Mouse (Mus musculus) hindbrain, embryonic 15.5 days (tissue): Measurements from ENCODE around the gene Hormad2. TPM values are rescaled to one million over a fixed set of nuclear protein-coding genes. Genes with fewer than 3 reads are reported as not detected.

Experiments used
- ATAC-seq: fragments of 200-750 bp; cut with Nextera tagmentation; 2 replicates; pipeline ENCODE4 v1.8.0; 2017; ENCODE audit warnings: low read depth, moderate number of reproducible peaks, moderate TSS enrichment; ENCODE audit not compliant: low FRiP score
- H3K27ac ChIP-seq: fragments of 300-500 bp; sonication (generic); replicated peaks from 2 replicates; pipeline ENCODE4 v1.5.1; 2015; ENCODE audit warnings: mild to moderate bottlenecking, inconsistent platforms
- H3K27me3 ChIP-seq: fragments of 300-500 bp; sonication (generic); 2 replicates; pipeline ENCODE4 v1.6.1; 2015; ENCODE audit warnings: control low read depth, inconsistent platforms
- H3K36me3 ChIP-seq: fragments of 300-500 bp; sonication (generic); 2 replicates; pipeline ENCODE4 v1.6.1; 2015; ENCODE audit warnings: control low read depth, inconsistent platforms
- H3K4me1 ChIP-seq: fragments of 300-500 bp; sonication (generic); replicated peaks from 2 replicates; pipeline ENCODE4 v1.6.1; 2015; ENCODE audit warnings: control low read depth, inconsistent platforms
- H3K4me2 ChIP-seq: fragments of 300-500 bp; sonication (generic); 2 replicates; pipeline ENCODE4 v1.6.1; 2015; ENCODE audit warnings: moderate library complexity, mild to moderate bottlenecking, inconsistent platforms
- H3K4me3 ChIP-seq: fragments of 300-500 bp; sonication (generic); 2 replicates; pipeline ENCODE4 v1.5.1; 2015; ENCODE audit warnings: mild to moderate bottlenecking, inconsistent platforms
- H3K9ac ChIP-seq: fragments of 300-500 bp; sonication (generic); 2 replicates; pipeline ENCODE4 v1.6.1; 2015; ENCODE audit warnings: inconsistent platforms
- H3K9me3 ChIP-seq: fragments of 300-500 bp; sonication (generic); 2 replicates; pipeline ENCODE4 v1.6.1; 2016; ENCODE audit warnings: control low read depth, inconsistent platforms
- WGBS: fragments of 180-500 bp; shearing (Covaris S2); methylation state at CpG from one replicate; pipeline ENCODE4 v1.1.7; 2015; 5-methylcytosine and 5-hydroxymethylcytosine counted together
- polyA plus RNA-seq: library from polyadenylated mRNA; unstranded; fragments of >200 nt; fragmentation: Nextera tagmentation; extraction: Ambion mirVana; gene quantifications from 2 replicates; pipeline ENCODE4 v1.2.1, GENCODE M21; 2015

Gene Hormad2
- polyA plus RNA-seq, 1 experiment from 2014 or later, result not detected

- Histone ChIP-seq H3K4me3 (no peak overlapping the region), H3K9me3 (no peaks in the 10 kb centered on the region), H3K27ac (no peak overlapping the region), H3K4me2 (no peak overlapping the region), H3K27me3 (no peaks in the 10 kb centered on the region), H3K4me1 (no peaks in the 10 kb centered on the region), H3K9ac (no peak overlapping the region), H3K36me3 (no peaks in the 10 kb centered on the region)
- WGBS, result 60% methylated on average over 25 of the region's 25 CpGs
- no peak for ATAC-seq
Observed at GRCm38 (mm10) chr11:4308514-4309450, 132.1 kb downstream of the Hormad2 start.

GRCm38 (mm10) chr11:4308060-4308513, 132.8 kb downstream of the Hormad2 start:
- Histone ChIP-seq H3K4me2 (no peak overlapping the region), H3K27ac (no peak overlapping the region), H3K27me3 (no peaks in the 10 kb centered on the region), H3K4me1 (no peaks in the 10 kb centered on the region), H3K36me3 (no peaks in the 10 kb centered on the region), H3K9me3 (no peaks in the 10 kb centered on the region), H3K4me3 (no peak overlapping the region), H3K9ac (no peak overlapping the region)
- WGBS, result 22% methylated on average over 6 of the region's 6 CpGs
- no peak for ATAC-seq

GRCm38 (mm10) chr11:4306086-4306485, 134.8 kb downstream of the Hormad2 start:
- Histone ChIP-seq H3K36me3 (no peaks in the 10 kb centered on the region), H3K4me1 (no peaks in the 10 kb centered on the region), H3K4me3 (no peak overlapping the region), H3K27me3 (no peaks in the 10 kb centered on the region), H3K9ac (no peak overlapping the region), H3K4me2 (no peak overlapping the region), H3K27ac (no peak overlapping the region), H3K9me3 (no peaks in the 10 kb centered on the region)
- 70% methylated on average over 2 of the region's 2 CpGs for WGBS
- ATAC-seq, result peak; percentile 34; the same call in 1 of the 2 replicates

- Histone ChIP-seq H3K36me3 (no peaks in the 10 kb centered on the region), H3K27ac (no peak overlapping the region), H3K4me2 (no peak overlapping the region), H3K4me3 (no peak overlapping the region), H3K9ac (no peak overlapping the region), H3K4me1 (no peaks in the 10 kb centered on the region), H3K9me3 (no peaks in the 10 kb centered on the region), H3K27me3 (no peaks in the 10 kb centered on the region)
- ATAC-seq, result no peak
- 89% methylated on average over 4 of the region's 4 CpGs for WGBS
Observed at GRCm38 (mm10) chr11:4305090-4305489, 135.8 kb downstream of the Hormad2 start.

- WGBS, result 62% methylated on average over 4 of the region's 4 CpGs
- Histone ChIP-seq H3K4me2 (no peak overlapping the region), H3K36me3 (no peaks in the 10 kb centered on the region)
Observed at GRCm38 (mm10) chr11:4304203-4304602, 136.7 kb downstream of the Hormad2 start.

GRCm38 (mm10) chr11:4303033-4303432, 137.9 kb downstream of the Hormad2 start:
- Histone ChIP-seq H3K9me3 (no peaks in the 10 kb centered on the region), H3K27ac (no peak overlapping the region), H3K4me2 (no peak overlapping the region), H3K36me3 (no peaks in the 10 kb centered on the region), H3K4me3 (no peak overlapping the region), H3K9ac (no peak overlapping the region), H3K4me1 (no peaks in the 10 kb centered on the region), H3K27me3 (no peaks in the 10 kb centered on the region)
- no peak for ATAC-seq
- 53% methylated on average over 9 of the region's 9 CpGs for WGBS

More at GRCm38 (mm10) chr11:4304203-4304602, 136.7 kb downstream of the Hormad2 start:
- H3K4me1 ChIP-seq, result no peaks in the 10 kb centered on the region
- no peaks in the 10 kb centered on the region for H3K27me3 ChIP-seq
- H3K9ac ChIP-seq, result no peak overlapping the region
- H3K4me3 ChIP-seq, result no peak overlapping the region
- no peak for ATAC-seq
- no peaks in the 10 kb centered on the region for H3K9me3 ChIP-seq
- H3K27ac ChIP-seq, result no peak overlapping the region

- no peak for ATAC-seq
- WGBS, result 56% methylated on average over 5 of the region's 5 CpGs
- no peak overlapping the region for H3K9ac ChIP-seq
Observed at GRCm38 (mm10) chr11:4302363-4302913, 138.5 kb downstream of the Hormad2 start.

GRCm38 (mm10) chr11:4300683-4301082, 140.2 kb downstream of the Hormad2 start:
- Histone ChIP-seq H3K27ac (no peak overlapping the region), H3K9me3 (no peaks in the 10 kb centered on the region), H3K36me3 (no peaks in the 10 kb centered on the region), H3K4me2 (no peak overlapping the region), H3K9ac (no peak overlapping the region), H3K27me3 (no peaks in the 10 kb centered on the region), H3K4me3 (no peak overlapping the region), H3K4me1 (no peaks in the 10 kb centered on the region)
- ATAC-seq, result no peak
- 87% methylated on average over 3 of the region's 3 CpGs for WGBS

More at GRCm38 (mm10) chr11:4302363-4302913, 138.5 kb downstream of the Hormad2 start:
- no peaks in the 10 kb centered on the region for H3K4me1 ChIP-seq
- no peak overlapping the region for H3K27ac ChIP-seq
- H3K4me2 ChIP-seq, result no peak overlapping the region
- H3K27me3 ChIP-seq, result no peaks in the 10 kb centered on the region
- no peaks in the 10 kb centered on the region for H3K36me3 ChIP-seq
- no peak overlapping the region for H3K4me3 ChIP-seq
- H3K9me3 ChIP-seq, result no peaks in the 10 kb centered on the region

GRCm38 (mm10) chr11:4299735-4300474, 141.0 kb downstream of the Hormad2 start:
- Histone ChIP-seq H3K4me1 (peaks cover 5% of the 10 kb centered on the region), H3K9ac (no peak overlapping the region), H3K4me3 (no peak overlapping the region), H3K27me3 (no peaks in the 10 kb centered on the region), H3K9me3 (no peaks in the 10 kb centered on the region), H3K27ac (no peak overlapping the region), H3K36me3 (no peaks in the 10 kb centered on the region), H3K4me2 (no peak overlapping the region)
- no peak for ATAC-seq
- WGBS, result 68% methylated on average over 14 of the region's 14 CpGs

GRCm38 (mm10) chr11:4299191-4299590, 141.7 kb downstream of the Hormad2 start:
- Histone ChIP-seq H3K4me2 (no peak overlapping the region), H3K4me1 (peaks cover 8% of the 10 kb centered on the region), H3K27ac (no peak overlapping the region), H3K27me3 (no peaks in the 10 kb centered on the region), H3K4me3 (no peak overlapping the region), H3K36me3 (no peaks in the 10 kb centered on the region), H3K9me3 (no peaks in the 10 kb centered on the region), H3K9ac (no peak overlapping the region)
- 60% methylated on average over 12 of the region's 12 CpGs for WGBS
- ATAC-seq, result no peak

- Histone ChIP-seq H3K9me3 (no peaks in the 10 kb centered on the region), H3K4me3 (no peak overlapping the region), H3K27me3 (no peaks in the 10 kb centered on the region), H3K9ac (no peak overlapping the region), H3K4me1 (peaks cover 8% of the 10 kb centered on the region), H3K4me2 (no peak overlapping the region), H3K27ac (no peak overlapping the region), H3K36me3 (no peaks in the 10 kb centered on the region)
- 44% methylated on average over 7 of the region's 7 CpGs for WGBS
- ATAC-seq, result no peak
Observed at GRCm38 (mm10) chr11:4298615-4299014, 142.3 kb downstream of the Hormad2 start.

GRCm38 (mm10) chr11:4297753-4298152, 143.2 kb downstream of the Hormad2 start:
- Histone ChIP-seq H3K4me2 (no peak overlapping the region), H3K27ac (no peak overlapping the region), H3K4me1 (peaks cover 8% of the 10 kb centered on the region), H3K9me3 (no peaks in the 10 kb centered on the region), H3K4me3 (no peak overlapping the region), H3K9ac (no peak overlapping the region), H3K36me3 (no peaks in the 10 kb centered on the region), H3K27me3 (no peaks in the 10 kb centered on the region)
- ATAC-seq, result no peak
- WGBS, result 89% methylated on average over 3 of the region's 3 CpGs
